Mouse (Mus musculus) heart, postnatal 14 days (tissue): Measurements from ENCODE around the gene Ubxn11. TPM values are rescaled to one million over a fixed set of nuclear protein-coding genes. Genes with fewer than 3 reads are reported as not detected.

Experiments used
- total RNA-seq, 2 experiments: library from RNA; stranded (reverse); gene quantifications; 2 replicates each; pipeline ENCODE4 v1.2.3; 2021

Gene Ubxn11
- total RNA-seq, 2 experiments from 2014 or later, result 1.4 to 1.7 TPM

Other genes with a start within 250 kb of the Ubxn11 start
- gene Rps6ka1, start 214.8 kb upstream of the Ubxn11 start, total RNA-seq, result 1 to 10 TPM; 7.4 to 9.3 TPM
- gene Hmgn2, start 133.9 kb upstream of the Ubxn11 start, total RNA-seq, result 100 to 1,000 TPM; 129 to 151 TPM
- gene Dhdds, start 101.7 kb upstream of the Ubxn11 start, total RNA-seq, result 10 to 100 TPM; 25.5 to 27.5 TPM
- not detected for gene Lin28a, start 83.7 kb upstream of the Ubxn11 start, total RNA-seq
- gene Zfp683, start 48.7 kb upstream of the Ubxn11 start, total RNA-seq, result not detected
- gene Crybg2, start 41.8 kb upstream of the Ubxn11 start, total RNA-seq, result under 1 TPM in 1 of 2 experiments, not detected in 1; 0.24 TPM
- gene Cd52, start 7.5 kb upstream of the Ubxn11 start, total RNA-seq, result 10 to 100 TPM in 1 of 2 experiments, 1 to 10 TPM in 1; 3.5 to 10.3 TPM
- 10 to 100 TPM; 47.4 to 51.4 TPM for gene Sh3bgrl3, start 26.2 kb downstream of the Ubxn11 start, total RNA-seq
- gene Cep85, start 84.5 kb downstream of the Ubxn11 start, total RNA-seq, result 10 to 100 TPM; 31.5 to 33.7 TPM
- not detected for gene Gm7534, start 100.4 kb downstream of the Ubxn11 start, total RNA-seq
- not detected for gene Catsper4, start 124.8 kb downstream of the Ubxn11 start, total RNA-seq
- gene Cnksr1, start 135.8 kb downstream of the Ubxn11 start, total RNA-seq, result 1 to 10 TPM; 2.3 to 3.2 TPM
- not detected for gene E130218I03Rik, start 141.1 kb downstream of the Ubxn11 start, total RNA-seq
- gene Zfp593, start 143.0 kb downstream of the Ubxn11 start, total RNA-seq, result 1 to 10 TPM; 2.4 to 3.3 TPM
- not detected for gene Gm30191, start 144.4 kb downstream of the Ubxn11 start, total RNA-seq
- 10 to 100 TPM in 1 of 2 experiments, 1 to 10 TPM in 1; 8.6 to 13.8 TPM for gene Grrp1, start 151.5 kb downstream of the Ubxn11 start, total RNA-seq
- gene Pdik1l, start 185.3 kb downstream of the Ubxn11 start, total RNA-seq, result 1 to 10 TPM; 6.6 to 8.6 TPM
- gene Trim63, start 212.6 kb downstream of the Ubxn11 start, total RNA-seq, result 100 to 1,000 TPM; 193 to 217 TPM
- under 1 TPM; 0.68 to 0.96 TPM for gene Slc30a2, start 240.6 kb downstream of the Ubxn11 start, total RNA-seq